Mouse (Mus musculus) kidney, adult 2 months (tissue): ENCODE measurements at regions not wholly inside any gene's neighbourhood (a gene's known extent, or its start where the extent isn't known, plus 50 kb on each side); places are given as distances from the start of the nearest gene placed in this dataset.

Experiments
- CTCF ChIP-seq: fragments of 200-500 bp; conservative IDR thresholded peaks from 2 replicates; pipeline ENCODE4 v1.5.1; 2011; ENCODE audit warnings: low read depth, mild to moderate bottlenecking, control low read depth, low read length, moderate library complexity, mixed read lengths; ENCODE audit not compliant: insufficient read depth, insufficient read length
- POLR2A ChIP-seq: fragments of 200-500 bp; IDR thresholded peaks from one replicate; pipeline ENCODE4 v1.6.1; 2011; ENCODE audit warnings: low read depth, low read length, control low read depth

DNA sequence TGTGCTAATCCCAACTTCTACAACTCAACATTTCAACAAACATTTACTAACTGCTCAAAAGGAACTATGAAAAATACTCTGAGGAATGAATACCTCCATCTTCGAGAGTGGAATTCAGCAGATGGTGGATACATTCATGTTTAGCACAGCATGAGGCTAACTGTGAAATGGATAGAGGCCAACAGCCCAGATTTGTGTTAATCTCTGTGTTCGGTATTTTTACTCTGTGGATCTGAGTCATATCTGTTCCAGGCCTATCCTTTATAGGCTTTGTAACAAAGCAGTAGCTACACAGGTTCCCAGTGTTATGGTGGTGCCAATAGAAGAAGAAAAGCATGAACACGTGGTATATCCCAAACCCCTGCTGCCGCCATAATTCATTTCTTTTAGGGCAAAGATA, 148.4 kb upstream of the Fbxl7 start:
- no peak for TF ChIP-seq POLR2A
- TF ChIP-seq CTCF: no peak
